Mouse (Mus musculus): ENCODE data around the gene Zfp39. TPM values are rescaled to one million over a fixed set of nuclear protein-coding genes. Genes with fewer than 3 reads are reported as not detected.

Gene Zfp39
- polyA plus RNA-seq, 1 experiment from 2014 or later = 8.1 TPM

- 73% methylated on average over 2 of the region's 2 CpGs for WGBS
- no peak for ATAC-seq
- H3K36me3 ChIP-seq (ENCODE audit: control insufficient read depth, insufficient read depth, low read length) = peaks cover 7% of the 10 kb centered on the region
- no peak overlapping the region for H3K4me3 ChIP-seq (ENCODE audit: low read depth, low read length)
- H3K4me2 ChIP-seq (ENCODE audit: low read length) = no peak overlapping the region
- H3K4me1 ChIP-seq (ENCODE audit: control insufficient read depth, insufficient read depth, low read length) = no peaks in the 10 kb centered on the region
- H3K9me3 ChIP-seq (replicated peaks; ENCODE audit: control insufficient read depth, low read length, poor library complexity, severe bottlenecking) = no peaks in the 10 kb centered on the region
- no peak overlapping the region for H3K27ac ChIP-seq (ENCODE audit: low read length)
- no peaks in the 10 kb centered on the region for H3K27me3 ChIP-seq (ENCODE audit: control insufficient read depth, insufficient read depth, low read depth, low read length)
- H3K9ac ChIP-seq (ENCODE audit: low read depth, low read length) = no peak overlapping the region
Measured at GRCm38 (mm10) chr11:58927053-58927452, 23.0 kb upstream of the Zfp39 start.

GRCm38 (mm10) chr11:58926651-58927050 is 22.6 kb upstream of the Zfp39 start:
- no peak overlapping the region for H3K9ac ChIP-seq (ENCODE audit: low read depth, low read length)
- WGBS = 82% methylated on average over 2 of the region's 3 CpGs

GRCm38 (mm10) chr11:58922420-58922819 is 18.4 kb upstream of the Zfp39 start:
- 87% methylated on average over 9 of the region's 9 CpGs for WGBS
- Histone ChIP-seq H3K4me2 (ENCODE audit: low read length) (no peak overlapping the region), H3K4me3 (ENCODE audit: low read depth, low read length) (no peak overlapping the region)

More at GRCm38 (mm10) chr11:58926651-58927050, 22.6 kb upstream of the Zfp39 start:
- no peaks in the 10 kb centered on the region for H3K4me1 ChIP-seq (ENCODE audit: control insufficient read depth, insufficient read depth, low read length)
- no peak overlapping the region for H3K4me2 ChIP-seq (ENCODE audit: low read length)
- no peak for ATAC-seq
- no peak overlapping the region for H3K4me3 ChIP-seq (ENCODE audit: low read depth, low read length)
- no peak overlapping the region for H3K27ac ChIP-seq (ENCODE audit: low read length)
- H3K9me3 ChIP-seq (replicated peaks; ENCODE audit: control insufficient read depth, low read length, poor library complexity, severe bottlenecking) = no peaks in the 10 kb centered on the region
- no peaks in the 10 kb centered on the region for H3K27me3 ChIP-seq (ENCODE audit: control insufficient read depth, insufficient read depth, low read depth, low read length)
- H3K36me3 ChIP-seq (ENCODE audit: control insufficient read depth, insufficient read depth, low read length) = peaks cover 3% of the 10 kb centered on the region

GRCm38 (mm10) chr11:58918759-58919158 is 14.7 kb upstream of the Zfp39 start:
- Histone ChIP-seq H3K27me3 (ENCODE audit: control insufficient read depth, insufficient read depth, low read depth, low read length) (no peaks in the 10 kb centered on the region), H3K4me3 (ENCODE audit: low read depth, low read length) (no peak overlapping the region), H3K4me1 (ENCODE audit: control insufficient read depth, insufficient read depth, low read length) (peaks cover 4% of the 10 kb centered on the region), H3K4me2 (ENCODE audit: low read length) (no peak overlapping the region), H3K9me3 (replicated peaks; ENCODE audit: control insufficient read depth, low read length, poor library complexity, severe bottlenecking) (no peaks in the 10 kb centered on the region), H3K36me3 (ENCODE audit: control insufficient read depth, insufficient read depth, low read length) (no peaks in the 10 kb centered on the region), H3K27ac (ENCODE audit: low read length) (no peak overlapping the region), H3K9ac (ENCODE audit: low read depth, low read length) (no peak overlapping the region)
- ATAC-seq = no peak
- 71% methylated on average over 5 of the region's 5 CpGs for WGBS

More at GRCm38 (mm10) chr11:58922420-58922819, 18.4 kb upstream of the Zfp39 start:
- Histone ChIP-seq H3K27ac (ENCODE audit: low read length) (no peak overlapping the region), H3K9me3 (replicated peaks; ENCODE audit: control insufficient read depth, low read length, poor library complexity, severe bottlenecking) (no peaks in the 10 kb centered on the region), H3K27me3 (ENCODE audit: control insufficient read depth, insufficient read depth, low read depth, low read length) (no peaks in the 10 kb centered on the region), H3K4me1 (ENCODE audit: control insufficient read depth, insufficient read depth, low read length) (no peaks in the 10 kb centered on the region), H3K36me3 (ENCODE audit: control insufficient read depth, insufficient read depth, low read length) (no peaks in the 10 kb centered on the region), H3K9ac (ENCODE audit: low read depth, low read length) (no peak overlapping the region)
- no peak for ATAC-seq

- H3K4me1 ChIP-seq (ENCODE audit: control insufficient read depth, insufficient read depth, low read length) = peaks cover 4% of the 10 kb centered on the region
- ATAC-seq = no peak
- no peak within 1 kb of the TSS for H3K4me3 ChIP-seq (ENCODE audit: low read depth, low read length)
- H3K27me3 ChIP-seq (ENCODE audit: control insufficient read depth, insufficient read depth, low read depth, low read length) = no peaks in the 10 kb centered on the region
- H3K9ac ChIP-seq (ENCODE audit: low read depth, low read length) = no peak within 1 kb of the TSS
- H3K36me3 ChIP-seq (ENCODE audit: control insufficient read depth, insufficient read depth, low read length) = no peaks in the 10 kb centered on the region
- WGBS = 86% methylated on average over 12 of the region's 12 CpGs
- no peak within 1 kb of the TSS for H3K4me2 ChIP-seq (ENCODE audit: low read length)
- H3K27ac ChIP-seq (ENCODE audit: low read length) = no peak within 1 kb of the TSS
- no peaks in the 10 kb centered on the region for H3K9me3 ChIP-seq (replicated peaks; ENCODE audit: control insufficient read depth, low read length, poor library complexity, severe bottlenecking)
Measured at GRCm38 (mm10) chr11:58917745-58918366, 13.8 kb upstream of the Zfp39 start, which contains the start of gene Btnl10. Gene Btnl10, plus strand, starts transcription at chr11:58917908.

GRCm38 (mm10) chr11:58916879-58917744 is 13.1 kb upstream of the Zfp39 start:
- ATAC-seq = no peak
- Histone ChIP-seq H3K36me3 (ENCODE audit: control insufficient read depth, insufficient read depth, low read length) (no peaks in the 10 kb centered on the region), H3K27me3 (ENCODE audit: control insufficient read depth, insufficient read depth, low read depth, low read length) (no peaks in the 10 kb centered on the region), H3K9me3 (replicated peaks; ENCODE audit: control insufficient read depth, low read length, poor library complexity, severe bottlenecking) (no peaks in the 10 kb centered on the region), H3K27ac (ENCODE audit: low read length) (no peak overlapping the region), H3K4me3 (ENCODE audit: low read depth, low read length) (no peak overlapping the region), H3K4me1 (ENCODE audit: control insufficient read depth, insufficient read depth, low read length) (peaks cover 4% of the 10 kb centered on the region), H3K4me2 (ENCODE audit: low read length) (no peak overlapping the region), H3K9ac (ENCODE audit: low read depth, low read length) (no peak overlapping the region)
- WGBS = 55% methylated on average over 14 of the region's 14 CpGs

- WGBS = 17% methylated on average over 17 of the region's 17 CpGs
- peaks cover 4% of the 10 kb centered on the region for H3K4me1 ChIP-seq (ENCODE audit: control insufficient read depth, insufficient read depth, low read length)
Measured at GRCm38 (mm10) chr11:58914461-58915028, 10.5 kb upstream of the Zfp39 start.

GRCm38 (mm10) chr11:58913776-58914175 is 9.8 kb upstream of the Zfp39 start:
- H3K27ac ChIP-seq (ENCODE audit: low read length) = no peak overlapping the region
- no peak for ATAC-seq
- H3K36me3 ChIP-seq (ENCODE audit: control insufficient read depth, insufficient read depth, low read length) = no peaks in the 10 kb centered on the region
- H3K4me3 ChIP-seq (ENCODE audit: low read depth, low read length) = no peak overlapping the region
- H3K4me1 ChIP-seq (ENCODE audit: control insufficient read depth, insufficient read depth, low read length) = peaks cover 4% of the 10 kb centered on the region
- no peak overlapping the region for H3K9ac ChIP-seq (ENCODE audit: low read depth, low read length)
- no peaks in the 10 kb centered on the region for H3K27me3 ChIP-seq (ENCODE audit: control insufficient read depth, insufficient read depth, low read depth, low read length)
- no peaks in the 10 kb centered on the region for H3K9me3 ChIP-seq (replicated peaks; ENCODE audit: control insufficient read depth, low read length, poor library complexity, severe bottlenecking)
- WGBS = 100% methylated on average over 1 of the region's 1 CpGs
- H3K4me2 ChIP-seq (ENCODE audit: low read length) = no peak overlapping the region

More at GRCm38 (mm10) chr11:58914461-58915028, 10.5 kb upstream of the Zfp39 start:
- H3K27ac ChIP-seq (ENCODE audit: low read length) = no peak overlapping the region
- peak overlapping the region; percentile 30 for H3K4me3 ChIP-seq (ENCODE audit: low read depth, low read length)
- peak overlapping the region; percentile 68 for H3K4me2 ChIP-seq (ENCODE audit: low read length)
- peak overlapping the region; percentile 45; the same call in 1 of the 2 replicates for H3K9ac ChIP-seq (ENCODE audit: low read depth, low read length)
- no peaks in the 10 kb centered on the region for H3K36me3 ChIP-seq (ENCODE audit: control insufficient read depth, insufficient read depth, low read length)
- H3K27me3 ChIP-seq (ENCODE audit: control insufficient read depth, insufficient read depth, low read depth, low read length) = no peaks in the 10 kb centered on the region
- ATAC-seq = no peak; the same call in 1 of the 2 replicates
- H3K9me3 ChIP-seq (replicated peaks; ENCODE audit: control insufficient read depth, low read length, poor library complexity, severe bottlenecking) = no peaks in the 10 kb centered on the region
